Mouse (Mus musculus): ENCODE data around the gene Pigu.

GRCm38 (mm10) chr2:155237276-155237675, 120.0 kb downstream of the Pigu start:
- TF ChIP-seq ZC3H11A (IDR thresholded peaks at IDR 0.05; ENCODE audit: low read depth, low read length) (no peak), USF2 (IDR thresholded peaks at IDR 0.05; ENCODE audit: borderline replicate concordance in 1 of 2, insufficient read depth in 1 of 2, low read depth in 1 of 2, low read length in 2 of 2) (no peak), POLR2A (IDR thresholded peaks at IDR 0.05; ENCODE audit: control insufficient read depth in 1 of 2, insufficient read depth in 1 of 2, low read depth in 1 of 2, low read length in 2 of 2, poor library complexity in 1 of 2) (no peak), MAFK (IDR thresholded peaks at IDR 0.05; ENCODE audit: borderline replicate concordance, low read depth, low read length) (no peak), CTCF (IDR thresholded peaks at IDR 0.05 in 2 of 3, conservative IDR thresholded peaks at IDR 0.05 in 1 of 3; ENCODE audit: control insufficient read depth in 1 of 3, insufficient read depth in 1 of 3, low read depth in 2 of 3, low read length in 3 of 3, poor library complexity in 1 of 3, severe bottlenecking in 1 of 3) (no peak), EP300 (IDR thresholded peaks at IDR 0.05; ENCODE audit: low read depth in 1 of 2, low read length in 2 of 2) (no peak), GATA1 (IDR thresholded peaks at IDR 0.05; ENCODE audit: low read depth, low read length) (no peak), MYC (IDR thresholded peaks at IDR 0.05; ENCODE audit: low read depth, low read length) (no peak), JUND (IDR thresholded peaks at IDR 0.05; ENCODE audit: low read depth, low read length) (no peak), SIN3A (IDR thresholded peaks at IDR 0.05; ENCODE audit: low read length) (no peak)

Data from MEL (cell line).